8 mouse cellular contexts compared by ENCODE assay signal in the genomic region with DNA sequence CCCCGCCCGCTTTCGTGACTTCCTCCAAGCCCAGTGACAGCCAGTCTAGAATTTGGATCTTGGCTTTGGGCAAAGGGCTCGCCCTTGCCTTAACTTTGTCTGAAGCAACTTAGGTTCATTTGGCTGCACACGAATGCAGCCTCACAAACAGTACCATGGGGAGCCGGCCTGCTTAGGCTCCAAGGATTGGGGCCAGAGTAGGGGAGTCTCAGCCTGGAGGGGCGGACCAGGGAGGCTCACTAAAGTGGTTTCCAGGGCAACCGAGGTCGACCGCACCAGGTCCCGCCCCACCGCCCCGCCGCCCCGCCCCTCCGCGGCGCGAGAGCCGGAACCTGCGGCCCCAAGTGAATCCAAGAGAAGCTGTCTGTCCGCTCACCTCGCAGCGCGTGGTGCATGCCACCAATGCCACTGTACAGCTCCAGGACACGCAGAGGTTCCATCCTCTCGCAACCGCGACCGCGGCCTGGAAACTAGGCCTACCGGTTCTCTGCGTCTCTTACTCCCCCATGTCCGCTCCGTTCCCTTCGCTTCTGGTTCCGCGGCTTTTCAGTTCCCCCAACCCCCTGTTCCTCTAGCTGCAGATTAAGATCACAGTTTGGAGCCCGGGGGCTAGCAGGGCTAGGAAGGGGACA. TPM values are rescaled to one million over a fixed set of nuclear protein-coding genes. Genes with fewer than 3 reads are reported as not detected.
DNase-seq lines count a peak whose midpoint lies in the region; ATAC-seq and TF ChIP-seq lines count a peak whose summit lies in the region.

A gene (minus strand): TSS at position 476 of the 632 bp plus-strand sequence.

- TF ChIP-seq POLR2A in olfactory bulb, adult 2 months (IDR thresholded peaks at IDR 0.05; ENCODE audit: insufficient read depth, low read depth, low read length) = peak; percentile 79

- DNase-seq in MN1 (ENCODE audit: low spot score) = peak; percentile 77
- peak; percentile 79 for DNase-seq in cerebellum, adult 8-10 months
- peak; percentile 87 for DNase-seq in forelimb bud, embryonic 11.5 days (ENCODE audit: low read depth, low spot score)
- DNase-seq in layer of hippocampus, adult 9-10 months (ENCODE audit: low spot score) = peak; percentile 49
- peak; percentile 67 to 68 for DNase-seq in thymus, adult 18-20 months

- H3K9ac ChIP-seq in lung, embryonic 15.5 days = peak within 1 kb of the TSS; percentile 70

- peaks cover 6% of the 10 kb centered on the region; the same call in 1 of the 2 replicates for H3K4me1 ChIP-seq in lung, embryonic 15.5 days
- no peaks in the 10 kb centered on the region for H3K4me1 ChIP-seq in olfactory bulb, adult 2 months (ENCODE audit: control insufficient read depth, insufficient read depth, low read length)

- peak; percentile 93 to 94 for ATAC-seq in hematopoietic stem cell, adult 5-6 weeks (replicated peaks in 1 of 2; ENCODE audit: insufficient read depth in 1 of 2, low FRiP score in 2 of 2, low TSS enrichment in 1 of 2, low read depth in 1 of 2, poor library complexity in 2 of 2, severe bottlenecking in 2 of 2)
- ATAC-seq in lung, embryonic 15.5 days (ENCODE audit: borderline replicate concordance, extremely low read depth, low FRiP score, low TSS enrichment) = peak; percentile 99

- WGBS in lung, embryonic 15.5 days = under 1% methylated on average over 39 of the region's 39 CpGs
- WGBS in olfactory bulb, adult 2 months = under 1% methylated on average over 39 of the region's 39 CpGs

- no peaks in the 10 kb centered on the region for H3K36me3 ChIP-seq in lung, embryonic 15.5 days

- TF ChIP-seq CTCF in olfactory bulb, adult 2 months (IDR thresholded peaks at IDR 0.05; ENCODE audit: insufficient read depth, low read depth, low read length) = no peak

- no peaks in the 10 kb centered on the region for H3K27me3 ChIP-seq in lung, embryonic 15.5 days

- peak within 1 kb of the TSS; percentile 66 for H3K4me2 ChIP-seq in lung, embryonic 15.5 days

- H3K9me3 ChIP-seq in lung, embryonic 15.5 days = no peaks in the 10 kb centered on the region

- peak within 1 kb of the TSS; percentile 66 for H3K4me3 ChIP-seq in lung, embryonic 15.5 days
- peak within 1 kb of the TSS; percentile 58 for H3K4me3 ChIP-seq in olfactory bulb, adult 2 months (ENCODE audit: insufficient read depth, low read depth, low read length)

- peak within 1 kb of the TSS; percentile 97 for H3K27ac ChIP-seq in lung, embryonic 15.5 days
- H3K27ac ChIP-seq in olfactory bulb, adult 2 months (ENCODE audit: insufficient read depth, low read depth, low read length) = peak within 1 kb of the TSS; percentile 79

RNA-seq across cellular contexts. Expression of the gene that starts here (rescaled TPM):
- total RNA-seq in hematopoietic stem cell, adult 5-6 weeks (2017) = 7.2 and 9.4 TPM in 2 replicates
- 16.0 and 16.2 TPM in 2 replicates for polyA plus RNA-seq in lung, embryonic 15.5 days (2015; fragmentation: Nextera tagmentation; extraction: Ambion mirVana)
- not detected in 2 replicates for polyA plus RNA-seq in olfactory bulb, adult 2 months (2012; ENCODE audit: insufficient read depth, insufficient read length, low replicate concordance, missing spikeins)

Comparison
In these comparisons a context has a peak if more than half of its experiments do, and no peak if none do; other contexts are left out.
1. Peak in every context shown above with its lines: DNase-seq, ATAC-seq, H3K4me3 ChIP-seq and H3K27ac ChIP-seq.
2. RNA of the gene that starts here (polyA plus RNA-seq): 16.0 to 16.2 TPM in lung, embryonic 15.5 days; not detected in olfactory bulb, adult 2 months; every median in the first group is over 10 times any median in the second.